Mouse (Mus musculus) CH12.LX (cell line): ENCODE measurements around the gene Sh3bgrl2. TPM values are rescaled to one million over a fixed set of nuclear protein-coding genes. Genes with fewer than 3 reads are reported as not detected.
A peak's percentile ranks its signal among the peaks of the same experiment; 100 is the strongest.

Experiments
- DNase-seq: peaks from one replicate; pipeline ENCODE4 v3.0.0-alpha.2; 2013; ENCODE audit errors: extremely low read depth
- H3K27ac ChIP-seq: 2 replicates; pipeline ENCODE4 v1.5.1; 2012; ENCODE audit warnings: low read depth, mild to moderate bottlenecking, control low read depth, moderate library complexity; ENCODE audit not compliant: insufficient read depth
- H3K27me3 ChIP-seq: replicated peaks from 2 replicates; pipeline ENCODE3; 2012; ENCODE audit warnings: inconsistent platforms
- H3K36me3 ChIP-seq, 2 experiments: replicated peaks in 1 of 2; 2 replicates each; pipeline versions ENCODE3 to v1.6.1; 2012; ENCODE audit warnings: inconsistent platforms in 1 of 2, low read length in 1 of 2, mild to moderate bottlenecking in 1 of 2, mixed read lengths in 1 of 2, moderate library complexity in 1 of 2; ENCODE audit not compliant: control insufficient read depth in 1 of 2, insufficient read depth in 1 of 2
- H3K4me1 ChIP-seq, 2 experiments: 2 replicates each; pipeline ENCODE4 v1.6.1; 2012; ENCODE audit warnings: inconsistent platforms in 1 of 2, moderate library complexity in 1 of 2; ENCODE audit not compliant: insufficient read depth in 2 of 2, control insufficient read depth in 1 of 2
- H3K4me2 ChIP-seq: 2 replicates; pipeline ENCODE4 v1.6.1; 2012; ENCODE audit warnings: low read depth, mild to moderate bottlenecking, control low read depth; ENCODE audit not compliant: poor library complexity, insufficient read depth, severe bottlenecking
- H3K4me3 ChIP-seq, 3 experiments: fragments of 150-350 bp in 1 of 3; sonication (generic) in 1 of 3; replicated peaks in 1 of 3; 2 replicates each; pipeline versions ENCODE3 to v1.5.1; 2011 to 2012; ENCODE audit warnings: low read depth in 2 of 3, low read length in 2 of 3, mild to moderate bottlenecking in 2 of 3, moderate library complexity in 2 of 3, control low read depth in 1 of 3, improper control_type of control experiment in 1 of 3, inconsistent platforms in 1 of 3, mixed read lengths in 1 of 3; ENCODE audit not compliant: poor library complexity in 1 of 3
- H3K79me2 ChIP-seq: replicated peaks from 2 replicates; pipeline ENCODE4 v1.6.1; 2012; ENCODE audit warnings: mild to moderate bottlenecking, moderate library complexity; ENCODE audit not compliant: control insufficient read depth, poor library complexity, insufficient read depth, severe bottlenecking; ENCODE audit errors: extremely low read depth
- H3K9ac ChIP-seq: 2 replicates; pipeline ENCODE4 v1.6.1; 2012; ENCODE audit warnings: low read depth, mild to moderate bottlenecking, control low read depth, moderate library complexity; ENCODE audit not compliant: insufficient read depth
- H3K9me3 ChIP-seq: replicated peaks from 2 replicates; pipeline ENCODE3; 2012; ENCODE audit warnings: low read length, inconsistent platforms, mixed read lengths
- BHLHE40 ChIP-seq: IDR thresholded peaks from 2 replicates; pipeline ENCODE4 v1.6.1; 2011; ENCODE audit warnings: mild to moderate bottlenecking, low read depth, low read length, improper control_type of control experiment
- CHD1 ChIP-seq: IDR thresholded peaks from 2 replicates; pipeline ENCODE4 v1.6.1; 2012; ENCODE audit warnings: low read depth, low read length, improper control_type of control experiment, inconsistent platforms
- E2F4 ChIP-seq: IDR thresholded peaks from 2 replicates; pipeline ENCODE4 v1.6.1; 2011; ENCODE audit warnings: low read depth, low read length, improper control_type of control experiment; ENCODE audit not compliant: insufficient replicate concordance
- ELF1 ChIP-seq: IDR thresholded peaks from 2 replicates; pipeline ENCODE4 v1.6.1; 2014; ENCODE audit warnings: low read depth, mild to moderate bottlenecking, inconsistent platforms, low read length, improper control_type of control experiment
- EP300 ChIP-seq: IDR thresholded peaks from 2 replicates; pipeline ENCODE4 v1.6.1; 2011; ENCODE audit warnings: low read length, improper control_type of control experiment
- HCFC1 ChIP-seq: IDR thresholded peaks from 2 replicates; pipeline ENCODE4 v1.6.1; 2012; ENCODE audit warnings: low read depth, mild to moderate bottlenecking, inconsistent platforms, low read length, improper control_type of control experiment
- IRF4 ChIP-seq: IDR thresholded peaks from 2 replicates; pipeline ENCODE4 v1.6.1; 2014; ENCODE audit warnings: low read depth, mild to moderate bottlenecking, inconsistent platforms, low read length, improper control_type of control experiment
- JUND ChIP-seq: conservative IDR thresholded peaks from 2 replicates; pipeline ENCODE4 v1.6.1; 2011; ENCODE audit warnings: low read depth, low read length, improper control_type of control experiment
- KAT2A ChIP-seq: IDR thresholded peaks from 2 replicates; pipeline ENCODE4 v1.6.1; 2012; ENCODE audit warnings: low read length, improper control_type of control experiment, inconsistent platforms; ENCODE audit not compliant: insufficient replicate concordance
- MAFK ChIP-seq: IDR thresholded peaks from 2 replicates; pipeline ENCODE4 v1.6.1; 2011; ENCODE audit warnings: low read length, improper control_type of control experiment; ENCODE audit not compliant: insufficient replicate concordance
- MEF2A ChIP-seq: IDR thresholded peaks from 2 replicates; pipeline ENCODE4 v1.6.1; 2014; ENCODE audit warnings: low read depth, mild to moderate bottlenecking, inconsistent platforms, low read length, improper control_type of control experiment, borderline replicate concordance
- MXI1 ChIP-seq: IDR thresholded peaks from 2 replicates; pipeline ENCODE4 v1.6.1; 2011; ENCODE audit warnings: mild to moderate bottlenecking, low read depth, low read length, improper control_type of control experiment
- NRF1 ChIP-seq: IDR thresholded peaks from 2 replicates; pipeline ENCODE4 v1.6.1; 2014; ENCODE audit warnings: low read depth, mild to moderate bottlenecking, inconsistent platforms, low read length, improper control_type of control experiment, moderate library complexity
- POLR2A ChIP-seq: IDR thresholded peaks from 2 replicates; pipeline ENCODE4 v1.6.1; 2011; ENCODE audit warnings: low read depth, mild to moderate bottlenecking, improper control_type of control experiment, low read length
- POLR2AphosphoS2 ChIP-seq: IDR thresholded peaks from 2 replicates; pipeline ENCODE4 v1.6.1; 2011; ENCODE audit warnings: low read depth, low read length, improper control_type of control experiment
- RCOR1 ChIP-seq: conservative IDR thresholded peaks from 2 replicates; pipeline ENCODE4 v1.6.1; 2012; ENCODE audit warnings: low read depth, mild to moderate bottlenecking, inconsistent platforms, low read length, improper control_type of control experiment
- SIN3A ChIP-seq: IDR thresholded peaks from 2 replicates; pipeline ENCODE4 v1.6.1; 2012; ENCODE audit warnings: low read length, improper control_type of control experiment, inconsistent platforms
- UBTF ChIP-seq: IDR thresholded peaks from 2 replicates; pipeline ENCODE4 v1.6.1; 2012; ENCODE audit warnings: low read depth, mild to moderate bottlenecking, inconsistent platforms, low read length, improper control_type of control experiment, moderate library complexity
- USF1 ChIP-seq: IDR thresholded peaks from 2 replicates; pipeline ENCODE4 v1.6.1; 2014; ENCODE audit warnings: low read depth, mild to moderate bottlenecking, inconsistent platforms, low read length, improper control_type of control experiment
- USF2 ChIP-seq: conservative IDR thresholded peaks from 2 replicates; pipeline ENCODE4 v1.6.1; 2011; ENCODE audit warnings: low read depth, low read length, improper control_type of control experiment
- ZC3H11A ChIP-seq: IDR thresholded peaks from 2 replicates; pipeline ENCODE4 v1.6.1; 2012; ENCODE audit warnings: low read depth, mild to moderate bottlenecking, inconsistent platforms, low read length, improper control_type of control experiment
- ZMIZ1 ChIP-seq: IDR thresholded peaks from 2 replicates; pipeline ENCODE4 v1.6.1; 2012; ENCODE audit warnings: low read depth, mild to moderate bottlenecking, inconsistent platforms, low read length, improper control_type of control experiment
- ZNF384 ChIP-seq: IDR thresholded peaks from 2 replicates; pipeline ENCODE4 v1.6.1; 2012; ENCODE audit warnings: low read depth, low read length, improper control_type of control experiment, inconsistent platforms
- dilution Hi-C: fragments of 300-500 bp; cut with MboI; formaldehyde crosslinking; loops from 2 replicates; pipeline ENCODE4 v1.14.3; 2020; ENCODE audit warnings: low sequenced_read_pairs; ENCODE audit not compliant: extremely low pct_unique_long_range_greater_than_20kb, extremely low pct_ligation_motif_present
- in situ Hi-C: fragments of 300-500 bp; cut with MboI; formaldehyde crosslinking; loops from 3 replicates; pipeline ENCODE4 v1.14.3; 2019; ENCODE audit warnings: low sequenced_read_pairs, low pct_ligation_motif_present, low pct_unique_long_range_greater_than_20kb, mixed read lengths
- polyA plus RNA-seq: library from polyadenylated mRNA; unstranded; fragments of >175 nt; gene quantifications from 2 replicates; pipeline ENCODE4 v1.2.1, GENCODE M21; 2012; ENCODE audit warnings: low read depth; ENCODE audit not compliant: insufficient read length
- total RNA-seq, 2 experiments: library from RNA; depleted of rRNA; stranded (reverse); fragments of 300-350 nt in 1 of 2; fragments of >200 nt in 1 of 2; gene quantifications; 2 replicates each; pipeline ENCODE4 v1.2.3; 2012 to 2014

Sh3bgrl2 gene
- total and polyA plus RNA-seq, 3 experiments = 0.04 to 0.27 (median 0.11) TPM

DNA sequence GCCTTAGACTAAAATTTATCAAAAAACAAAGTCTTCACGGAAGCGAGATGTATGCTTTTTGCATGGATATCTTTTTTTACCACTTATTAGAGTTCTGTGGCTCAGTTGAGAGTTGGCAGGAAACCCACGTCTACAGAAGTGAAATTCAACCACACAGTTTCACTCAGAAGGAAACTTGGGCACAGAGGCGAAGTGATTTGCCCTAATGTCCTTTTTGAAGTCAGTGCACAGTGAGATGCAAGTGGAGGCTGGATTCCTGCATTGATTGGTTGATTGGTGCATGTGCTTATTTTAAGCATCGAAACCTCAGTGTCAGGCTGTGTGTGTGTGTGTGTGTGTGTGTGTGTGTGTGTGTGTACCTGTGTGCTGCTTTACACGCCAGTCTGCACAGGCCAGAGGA lies 3.5 kb downstream of the Sh3bgrl2 start:
- DNase-seq = no peak
- in situ Hi-C loops = no loop called here
- TF ChIP-seq ZNF384 = no peak
- TF ChIP-seq EP300 = peak; percentile 30; the same call in 1 of the 2 replicates
- TF ChIP-seq KAT2A = no peak

DNA sequence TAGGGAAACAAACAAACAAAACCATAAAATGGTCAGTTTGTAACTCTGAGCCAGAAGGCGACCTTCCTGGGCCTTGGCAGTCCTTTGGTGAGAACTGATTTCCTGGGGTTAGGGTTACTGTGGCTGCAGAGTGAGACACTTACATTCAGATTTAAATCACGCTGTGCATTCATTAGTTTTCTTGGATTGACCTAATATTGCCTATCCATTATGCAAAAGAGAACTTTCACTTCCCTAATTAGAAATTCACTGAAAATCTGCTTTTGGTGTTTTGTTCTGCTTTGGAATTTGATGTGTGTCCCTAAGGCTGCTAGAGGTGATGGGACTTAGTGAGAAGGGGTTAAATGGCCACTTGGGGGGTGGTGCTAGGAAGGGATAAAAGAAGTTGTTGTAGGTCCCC lies 7.5 kb downstream of the Sh3bgrl2 start:
- H3K27me3 ChIP-seq = no peaks in the 10 kb centered on the region
- H3K4me2 ChIP-seq = no peak overlapping the region
- no peak for DNase-seq
- no peak overlapping the region for H3K9ac ChIP-seq
- peak; percentile 51 for TF ChIP-seq EP300
- no peak for TF ChIP-seq MEF2A
- TF ChIP-seq IRF4 = peak; percentile 57
- H3K4me1 ChIP-seq = peaks cover 0 to 27% of the 10 kb centered on the region in 2 experiments; a peak in 2 of 4 replicates
- dilution Hi-C loops (no loop called here), in situ Hi-C loops (no loop called here)
- no peaks in the 10 kb centered on the region for H3K79me2 ChIP-seq
- H3K27ac ChIP-seq = no peak overlapping the region
- no peaks in the 10 kb centered on the region for H3K9me3 ChIP-seq
- no peak overlapping the region for H3K4me3 ChIP-seq
- no peaks in the 10 kb centered on the region for H3K36me3 ChIP-seq

More for the DNA sequence above, 3.5 kb downstream of the Sh3bgrl2 start:
- Histone ChIP-seq H3K27me3 (no peaks in the 10 kb centered on the region), H3K4me2 (no peak overlapping the region), H3K9ac (no peak overlapping the region), H3K27ac (no peak overlapping the region), H3K4me1 (peaks cover 0 to 29% of the 10 kb centered on the region in 2 experiments; a peak in 2 of 4 replicates), H3K36me3 (no peaks in the 10 kb centered on the region), H3K4me3 (no peak overlapping the region), H3K79me2 (no peaks in the 10 kb centered on the region), H3K9me3 (peaks cover 6% of the 10 kb centered on the region)
- dilution Hi-C loops = no loop called here

DNA sequence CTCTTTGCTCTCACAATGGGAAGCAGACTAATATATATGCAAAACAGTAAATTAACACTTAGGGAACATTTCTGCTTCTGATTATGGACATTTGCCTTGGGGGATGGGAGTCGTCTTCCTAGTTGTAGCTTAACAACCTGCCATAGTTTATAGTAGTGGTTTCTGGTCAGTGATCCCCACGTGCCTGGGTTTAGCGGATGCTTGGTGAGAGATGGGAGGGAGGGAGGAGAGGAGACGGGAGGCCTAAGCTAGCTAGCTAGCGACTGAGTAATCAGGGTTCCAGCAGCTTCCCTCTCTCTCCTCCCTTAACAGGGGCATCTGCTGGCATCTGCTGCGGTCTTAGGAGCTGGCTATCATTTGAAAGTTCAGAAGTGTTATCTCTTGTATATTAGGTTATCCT lies 8.1 kb downstream of the Sh3bgrl2 start:
- Histone ChIP-seq H3K36me3 (no peaks in the 10 kb centered on the region), H3K27me3 (no peaks in the 10 kb centered on the region), H3K9ac (no peak overlapping the region), H3K27ac (no peak overlapping the region), H3K4me2 (no peak overlapping the region), H3K4me1 (peaks cover 0 to 20% of the 10 kb centered on the region in 2 experiments; a peak in 2 of 4 replicates), H3K79me2 (no peaks in the 10 kb centered on the region), H3K4me3 (no peak overlapping the region), H3K9me3 (no peaks in the 10 kb centered on the region)
- dilution Hi-C loops (no loop called here), in situ Hi-C loops (no loop called here)
- TF ChIP-seq ELF1 = no peak
- no peak for TF ChIP-seq MAFK
- TF ChIP-seq SIN3A = no peak
- no peak for TF ChIP-seq USF2
- TF ChIP-seq JUND = no peak
- no peak for TF ChIP-seq RCOR1
- TF ChIP-seq EP300 = no peak
- no peak for TF ChIP-seq KAT2A
- no peak for TF ChIP-seq MXI1
- TF ChIP-seq BHLHE40 = no peak
- TF ChIP-seq ZMIZ1 = no peak
- TF ChIP-seq NRF1 = no peak
- no peak for TF ChIP-seq CHD1
- TF ChIP-seq E2F4 = no peak
- no peak for TF ChIP-seq ZC3H11A
- TF ChIP-seq POLR2A = no peak
- no peak for TF ChIP-seq UBTF
- no peak for TF ChIP-seq HCFC1
- TF ChIP-seq POLR2AphosphoS2 = no peak
- no peak for TF ChIP-seq USF1
- no peak for DNase-seq
